Mouse (Mus musculus): ENCODE measurements around the gene Myl7. TPM values are rescaled to one million over a fixed set of nuclear protein-coding genes. Genes with fewer than 3 reads are reported as not detected.
"Not testable (repeated sequence)": the region's sequence is repeated elsewhere in the genome, so short reads cannot be mapped to it uniquely, and the experiment has no call there.

The Myl7 gene
- total RNA-seq, 2 experiments from 2014 or later, result not detected

DNA sequence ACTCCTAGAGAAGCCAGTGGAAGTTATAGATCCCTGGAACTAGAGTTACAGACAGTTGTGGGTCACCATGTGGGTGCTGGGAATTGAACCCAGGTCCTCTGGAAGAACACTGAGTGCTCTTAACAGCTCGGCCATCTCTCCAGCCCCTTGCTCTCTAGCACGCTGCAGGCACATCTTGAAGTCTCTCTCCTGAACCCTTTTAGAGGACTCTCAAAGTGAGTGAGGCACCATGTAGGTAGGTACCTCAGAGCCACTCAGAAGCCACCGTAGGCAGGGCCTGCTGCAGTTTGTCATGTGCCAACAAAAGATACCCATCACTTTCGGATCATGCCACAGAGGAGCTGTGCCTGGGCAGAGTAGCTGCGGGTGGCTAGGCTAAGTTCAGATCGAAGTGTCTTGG is 6.3 kb upstream of the Myl7 start:
- ATAC-seq (replicated peaks; ENCODE audit: low FRiP score, poor library complexity, severe bottlenecking), result no peak

DNA sequence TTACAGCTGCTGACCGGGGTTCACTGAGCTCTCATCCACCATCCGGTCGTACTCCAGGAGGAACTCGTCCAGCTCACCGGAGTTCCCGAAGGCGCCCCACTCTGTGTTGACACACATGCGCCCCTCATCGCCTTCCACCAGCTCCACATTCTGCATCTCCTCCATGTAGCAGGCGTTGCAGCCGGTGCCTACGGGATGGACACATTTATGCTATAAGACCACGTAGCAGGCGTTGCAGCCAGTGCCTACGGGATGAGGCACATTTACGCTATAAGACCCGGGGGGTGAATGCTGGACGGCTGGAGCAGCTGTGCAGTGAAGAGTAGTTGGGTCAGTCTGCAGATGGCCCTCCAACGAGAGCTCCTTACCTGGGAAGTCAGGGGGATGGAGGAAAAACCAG is 5.8 kb upstream of the Myl7 start:
- no peak for ATAC-seq (replicated peaks; ENCODE audit: low FRiP score, poor library complexity, severe bottlenecking)

DNA sequence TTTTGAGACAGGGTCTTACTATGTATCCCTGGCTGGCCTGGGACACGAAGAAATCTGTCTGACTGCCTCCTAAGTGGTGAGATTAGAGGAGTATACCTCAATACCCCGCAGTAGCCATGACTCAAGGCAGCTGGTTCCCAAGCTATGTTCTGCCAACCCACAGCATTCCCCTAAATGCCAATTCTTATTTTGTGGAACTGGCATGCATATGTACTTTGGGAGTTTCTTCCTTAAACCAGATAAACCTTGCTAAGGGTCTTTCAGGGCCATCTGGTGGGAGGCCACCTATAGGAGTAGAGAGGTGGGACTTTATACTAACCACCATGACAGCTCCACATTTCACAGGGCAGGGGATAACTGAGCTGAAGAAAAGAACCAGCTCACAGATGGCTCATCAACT is 5.3 kb upstream of the Myl7 start:
- no peak for ATAC-seq (replicated peaks; ENCODE audit: low FRiP score, poor library complexity, severe bottlenecking)

DNA sequence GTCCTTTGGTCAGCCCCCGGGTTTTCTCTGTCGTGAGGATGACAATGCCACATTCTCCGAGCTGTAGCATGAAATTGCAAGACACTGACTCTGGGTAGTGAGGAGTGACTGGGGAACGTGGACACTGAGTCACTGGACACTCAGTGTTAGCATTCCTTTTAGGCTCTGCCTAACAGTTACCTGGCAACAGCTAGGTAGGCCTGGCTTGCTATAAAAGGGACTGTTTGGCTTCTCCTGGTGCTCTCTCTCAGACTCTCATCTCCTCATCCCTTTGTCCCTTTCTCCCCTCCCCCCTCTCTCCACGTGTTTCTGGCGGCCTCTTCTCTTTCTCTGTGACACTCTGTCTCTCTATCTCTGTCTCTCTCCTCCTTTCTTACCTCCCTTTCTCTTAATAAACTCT is 3.8 kb upstream of the Myl7 start:
- ATAC-seq (replicated peaks; ENCODE audit: low FRiP score, poor library complexity, severe bottlenecking), result no peak

DNA sequence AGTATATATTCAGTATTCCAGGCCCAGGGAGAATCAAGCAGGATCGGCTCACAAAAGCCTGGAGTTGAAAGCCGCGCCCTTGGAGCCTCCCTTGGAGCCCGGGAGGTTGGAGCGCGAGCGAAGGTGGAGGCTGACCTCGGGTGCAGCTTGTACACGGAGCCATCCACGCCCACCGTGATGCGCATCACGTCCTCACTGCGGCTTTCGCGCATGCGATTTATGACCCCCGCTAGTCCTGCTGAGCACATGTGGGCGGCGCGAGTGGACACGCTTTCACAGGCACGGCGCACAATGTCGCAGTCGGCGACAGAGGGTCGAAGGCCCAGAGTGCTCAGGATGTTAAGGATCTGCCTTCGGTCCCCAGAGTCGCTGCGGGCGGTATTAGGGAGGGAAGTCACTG is 3.4 kb upstream of the Myl7 start:
- no peak for ATAC-seq (replicated peaks; ENCODE audit: low FRiP score, poor library complexity, severe bottlenecking)

DNA sequence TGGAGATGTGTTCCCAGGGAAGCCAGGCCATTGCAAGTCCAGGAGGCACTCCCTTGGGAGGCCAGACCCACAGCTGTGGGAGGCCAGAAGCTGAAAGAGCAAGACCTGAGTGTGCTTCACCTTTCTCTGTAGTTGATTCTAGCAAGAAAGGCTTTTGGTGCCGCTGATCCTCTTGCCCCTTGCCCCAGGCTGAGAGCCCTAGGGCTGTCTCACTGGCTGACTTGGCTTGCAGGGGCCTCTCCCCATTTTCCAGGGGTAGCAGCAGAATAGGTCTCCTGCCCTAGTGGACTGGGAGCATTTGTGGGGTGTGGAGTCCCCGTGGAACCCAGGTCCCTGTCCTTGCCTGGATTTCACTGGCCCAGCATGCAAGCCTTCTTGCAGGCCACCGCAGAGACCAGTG is 2.7 kb upstream of the Myl7 start:
- no peak for ATAC-seq (replicated peaks; ENCODE audit: low FRiP score, poor library complexity, severe bottlenecking)

DNA sequence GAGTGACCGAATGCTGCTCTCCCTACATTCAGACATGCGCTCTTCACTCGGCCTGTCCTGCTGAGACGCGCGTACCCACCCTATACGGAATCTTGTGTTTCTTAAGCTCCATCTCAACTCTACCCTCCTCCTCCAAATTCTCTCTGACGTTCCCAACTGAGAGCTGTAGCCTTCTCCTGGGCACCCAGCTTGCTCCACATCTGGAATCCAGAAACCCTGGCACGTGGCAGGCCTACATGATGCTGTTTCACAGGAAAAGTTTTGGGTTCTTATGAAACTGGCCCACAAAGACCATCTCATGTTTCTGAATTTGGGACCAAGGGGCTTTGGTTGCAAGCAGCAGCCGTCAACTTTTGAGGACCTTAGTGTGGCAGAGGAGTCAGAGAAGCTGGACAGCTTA is 704 bp upstream of the Myl7 start:
- ATAC-seq (replicated peaks; ENCODE audit: low FRiP score, poor library complexity, severe bottlenecking), result no peak

DNA sequence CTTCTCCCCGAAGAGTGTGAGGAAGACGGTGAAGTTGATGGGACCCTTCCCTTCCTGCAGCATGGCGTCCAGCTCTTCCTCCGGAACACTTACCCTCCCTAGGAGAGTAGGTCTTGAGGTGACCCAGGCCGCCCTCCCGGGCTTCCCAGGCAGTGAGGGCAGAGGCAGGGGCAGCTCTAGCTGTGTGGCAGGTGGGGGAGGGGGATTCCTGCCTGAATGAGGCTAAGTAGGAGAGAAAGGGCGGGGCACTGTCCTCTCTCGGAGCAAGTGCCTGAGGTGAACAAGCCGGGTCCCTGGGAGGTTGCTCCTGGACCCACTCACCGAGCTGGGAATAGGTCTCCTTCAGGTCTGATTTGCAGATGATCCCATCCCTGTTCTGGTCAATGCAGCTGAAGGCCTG is 743 bp downstream of the Myl7 start:
- no peak for ATAC-seq (replicated peaks; ENCODE audit: low FRiP score, poor library complexity, severe bottlenecking)

DNA sequence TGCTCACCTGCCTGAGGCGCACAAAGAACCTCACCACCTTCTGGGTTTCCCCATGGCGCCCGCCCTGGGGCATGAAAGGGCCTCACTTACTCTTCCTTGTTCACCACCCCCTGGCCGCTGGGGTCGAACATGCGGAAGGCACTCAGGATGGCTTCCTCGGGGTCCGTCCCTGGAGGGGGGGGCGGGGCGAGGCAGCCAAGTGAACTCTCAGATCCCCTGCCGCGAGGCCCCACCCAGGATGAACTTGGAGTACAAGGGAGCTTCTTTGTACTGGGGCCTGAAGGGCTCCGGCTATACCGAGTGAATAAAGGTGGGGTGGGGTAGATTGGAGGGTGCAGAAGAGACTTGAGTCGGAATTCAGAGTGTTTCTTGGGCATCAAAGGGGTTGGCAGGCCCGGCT is 1.4 kb downstream of the Myl7 start:
- no peak for ATAC-seq (replicated peaks; ENCODE audit: low FRiP score, poor library complexity, severe bottlenecking)

DNA sequence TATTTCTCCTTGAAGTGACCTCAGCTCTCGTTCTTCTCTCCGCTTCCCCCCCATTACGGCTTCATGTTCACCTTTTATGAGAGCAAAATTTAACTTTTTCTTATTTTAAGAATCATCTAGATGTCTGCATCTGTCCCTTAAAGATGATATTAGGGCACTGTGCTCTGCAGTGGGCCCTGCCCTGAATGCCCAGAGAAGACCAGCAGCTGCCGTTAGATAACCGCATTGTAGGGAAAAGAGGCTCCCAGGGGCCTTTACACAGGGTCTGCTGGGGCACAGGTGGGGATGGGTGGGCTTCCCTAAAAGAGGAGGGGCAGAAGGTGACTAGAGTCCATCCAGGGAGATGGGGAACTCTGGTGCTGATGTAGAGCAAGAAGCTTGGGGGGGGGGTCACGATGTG is 4.8 kb downstream of the Myl7 start:
- ATAC-seq (replicated peaks; ENCODE audit: low FRiP score, poor library complexity, severe bottlenecking), result no peak

DNA sequence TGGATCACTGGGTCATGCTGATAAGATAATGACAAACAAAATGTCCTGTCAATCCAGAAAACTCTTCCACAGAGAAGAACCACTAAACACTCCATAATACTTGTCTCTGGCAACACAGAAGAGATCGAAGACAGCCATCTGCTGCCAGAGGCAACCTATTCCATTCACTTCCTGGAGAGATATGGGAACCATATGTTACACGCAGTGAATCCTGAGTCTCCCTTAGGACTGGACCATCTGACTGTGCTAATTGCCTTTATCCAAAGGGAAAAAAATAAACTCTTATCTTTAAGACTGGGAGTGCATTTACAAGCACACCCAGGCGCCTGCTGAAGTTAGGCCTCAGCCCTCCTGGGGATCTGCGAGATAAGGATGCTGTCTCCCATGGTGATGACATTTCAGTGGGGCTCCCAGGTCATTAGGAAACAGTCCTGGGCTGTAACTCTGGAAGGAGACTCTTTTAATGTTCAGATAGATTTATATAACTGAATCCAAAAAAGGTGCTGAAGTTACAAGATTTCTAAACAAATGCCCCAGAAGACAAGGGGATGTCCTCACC is 5.7 kb downstream of the Myl7 start:
- ATAC-seq (replicated peaks; ENCODE audit: low FRiP score, poor library complexity, severe bottlenecking), result no peak

DNA sequence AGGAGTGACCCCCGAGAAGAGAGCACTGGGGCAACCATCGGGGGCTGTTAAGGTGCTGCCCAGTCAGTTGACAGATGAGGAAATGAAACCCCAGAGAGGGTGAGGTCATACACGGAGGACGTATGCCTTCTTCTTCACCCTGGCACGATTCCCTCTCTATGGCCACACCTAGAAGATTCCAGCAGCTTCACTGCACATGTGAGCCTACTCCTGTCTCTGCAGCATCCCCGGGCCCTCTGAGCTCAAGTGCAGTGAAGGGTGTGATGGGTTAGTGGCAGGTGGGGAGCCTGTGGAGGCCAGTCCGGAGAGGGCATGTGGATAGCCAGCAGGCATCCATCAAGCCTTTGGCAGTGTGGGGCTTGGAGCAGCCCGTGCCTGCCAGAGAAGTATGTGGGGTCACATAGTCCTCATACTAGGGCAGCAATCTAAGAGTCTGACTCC is 6.4 kb downstream of the Myl7 start:
- ATAC-seq (replicated peaks; ENCODE audit: low FRiP score, poor library complexity, severe bottlenecking), result no peak

DNA sequence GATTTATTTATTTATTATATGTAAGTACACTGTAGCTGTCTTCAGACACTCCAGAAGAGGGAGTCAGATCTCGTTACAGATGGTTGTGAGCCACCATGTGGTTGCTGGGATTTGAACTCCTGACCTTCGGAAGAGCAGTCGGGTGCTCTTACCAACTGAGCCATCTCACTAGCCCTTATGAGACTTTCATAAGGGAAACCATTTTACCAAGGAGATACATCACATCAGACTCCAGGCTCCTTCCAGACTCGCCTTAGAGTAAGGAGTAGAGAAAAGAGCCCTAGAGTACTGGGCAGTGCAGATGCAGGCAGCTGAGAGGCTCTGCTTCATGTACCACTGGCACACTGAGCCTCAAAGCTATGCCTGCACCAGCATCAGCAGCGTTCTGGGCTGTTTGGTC is 10.0 kb downstream of the Myl7 start:
- not testable (repeated sequence) for ATAC-seq (replicated peaks; ENCODE audit: low FRiP score, poor library complexity, severe bottlenecking)

DNA sequence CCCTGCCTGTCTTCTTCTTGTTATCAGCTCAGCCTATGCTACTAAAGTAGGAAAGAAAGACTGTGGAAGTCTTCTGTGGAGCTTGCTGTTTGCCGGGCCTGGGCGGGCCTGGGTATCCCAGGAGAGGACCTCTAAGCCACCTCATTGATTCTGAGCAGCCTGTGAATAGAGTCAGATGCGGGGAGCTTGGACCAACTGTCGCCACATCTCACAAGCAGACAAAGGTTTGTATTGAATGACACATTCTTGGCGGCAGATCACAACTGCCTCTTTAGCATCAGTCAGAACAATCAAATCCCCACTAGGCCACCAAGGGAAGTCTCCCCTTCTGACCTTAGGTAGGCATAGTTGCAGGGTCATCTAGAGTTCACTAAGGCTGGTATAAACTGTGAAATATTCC is 11.3 kb downstream of the Myl7 start:
- ATAC-seq (replicated peaks; ENCODE audit: low FRiP score, poor library complexity, severe bottlenecking), result no peak

DNA sequence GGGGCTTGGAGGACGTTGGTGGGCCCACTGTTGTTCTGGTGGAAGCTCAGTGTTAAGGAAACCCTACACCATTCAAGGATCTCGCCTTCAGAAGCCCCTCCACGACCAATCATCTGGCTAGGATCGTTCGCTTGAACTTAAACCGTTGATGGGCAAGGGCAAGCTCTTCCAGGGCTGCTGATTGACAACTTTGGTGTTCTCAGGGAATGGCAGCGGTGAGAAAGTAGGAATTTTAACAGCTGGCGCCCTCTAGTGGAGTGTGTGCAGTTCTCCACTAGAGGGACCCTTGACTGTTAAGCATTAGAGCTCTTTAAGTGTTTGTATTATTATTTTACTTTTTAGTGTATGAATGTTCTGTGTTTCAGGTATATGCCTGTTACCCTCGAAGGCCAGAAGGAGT is 12.4 kb downstream of the Myl7 start:
- ATAC-seq (replicated peaks; ENCODE audit: low FRiP score, poor library complexity, severe bottlenecking), result peak; percentile 68

DNA sequence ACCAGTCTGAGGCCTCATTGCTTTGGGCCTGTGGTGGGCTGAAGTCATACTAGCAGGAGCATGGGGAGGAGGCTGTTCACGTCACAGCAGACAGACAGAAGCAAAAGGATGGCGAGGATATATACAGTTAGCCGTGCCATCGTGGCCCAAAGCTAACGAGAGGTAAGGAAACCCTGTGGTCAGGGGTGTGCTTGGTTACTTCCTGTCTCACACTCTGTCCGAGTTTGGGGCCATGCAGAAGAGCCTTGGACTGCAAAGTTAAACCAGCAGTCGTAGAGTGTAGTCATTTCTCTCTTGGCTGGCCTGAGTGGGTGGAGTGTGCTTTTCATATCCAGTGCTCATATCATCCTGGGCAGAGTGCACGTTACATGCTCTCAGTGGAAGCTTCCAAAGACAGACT is 16.1 kb downstream of the Myl7 start:
- ATAC-seq (replicated peaks; ENCODE audit: low FRiP score, poor library complexity, severe bottlenecking), result no peak

DNA sequence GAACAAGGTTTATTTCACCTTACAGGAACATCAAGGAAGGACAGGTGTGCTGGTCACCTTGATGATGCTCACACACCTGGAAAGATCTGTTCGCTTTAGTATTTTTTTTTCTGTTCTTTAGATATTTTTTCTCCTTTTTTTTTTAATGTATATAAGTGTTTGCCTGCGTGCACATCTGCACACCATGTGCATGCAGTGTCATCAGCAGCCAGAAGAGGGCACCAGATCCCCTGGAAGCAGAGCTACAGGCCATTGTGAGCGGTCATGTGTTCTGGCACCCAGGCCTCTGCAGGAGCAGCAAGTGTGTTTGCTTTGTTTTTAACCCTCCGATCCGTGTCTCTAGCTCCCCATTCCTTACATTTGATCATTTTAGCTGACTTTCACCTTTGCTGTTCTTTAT is 18.7 kb downstream of the Myl7 start:
- ATAC-seq (replicated peaks; ENCODE audit: low FRiP score, poor library complexity, severe bottlenecking), result 0 out of 2 replicates have a peak, but pooled peaks have one; percentile 43

DNA sequence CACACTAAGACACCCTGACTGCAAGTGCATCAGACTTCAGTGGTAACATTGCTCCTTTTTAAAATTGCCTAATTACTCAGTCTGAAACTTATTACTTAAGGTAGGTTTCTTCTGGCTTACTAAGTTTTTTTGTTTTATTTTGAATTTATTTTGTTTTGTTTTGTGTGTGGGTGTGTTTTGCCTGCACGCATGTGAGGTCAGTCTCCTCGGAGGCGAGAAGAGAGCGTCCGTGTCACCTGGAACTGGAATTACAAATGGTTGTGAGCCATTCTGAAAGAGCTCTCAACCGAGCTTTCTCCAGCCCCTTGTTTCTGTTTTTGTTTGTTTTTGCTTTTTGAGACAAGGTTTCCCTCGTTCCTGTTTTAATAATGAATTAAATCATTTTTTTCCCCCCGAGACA is 19.9 kb downstream of the Myl7 start:
- no peak for ATAC-seq (replicated peaks; ENCODE audit: low FRiP score, poor library complexity, severe bottlenecking)

DNA sequence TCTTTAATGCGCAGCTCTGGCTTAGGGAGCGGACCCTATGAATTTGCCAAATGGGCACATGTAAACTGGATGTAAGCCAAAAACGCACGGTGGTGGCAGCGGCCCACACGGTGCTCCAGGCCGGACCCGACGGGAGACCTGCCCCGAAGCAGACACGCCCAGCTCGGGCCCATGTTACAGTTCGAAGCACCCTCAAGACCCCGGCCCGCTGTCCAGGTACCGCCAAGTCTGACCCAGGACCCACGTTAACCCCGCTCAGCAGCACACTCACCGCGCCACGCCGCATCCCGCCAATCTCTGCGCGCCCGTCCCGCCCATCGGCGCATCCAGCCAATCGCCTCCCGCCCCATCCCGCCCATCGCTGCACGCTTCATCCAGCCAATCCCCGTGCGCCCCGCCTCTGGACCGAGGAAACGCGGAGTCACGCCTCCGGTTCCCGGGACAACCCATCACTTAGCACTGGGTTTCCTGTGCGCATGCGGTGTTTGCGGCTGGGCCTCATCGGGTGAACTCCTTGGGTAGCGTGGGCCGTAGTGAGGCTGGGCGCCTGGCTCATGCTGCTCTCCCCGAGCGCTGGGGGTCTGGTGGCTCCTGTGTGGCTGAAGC is 20.6 kb downstream of the Myl7 start, which contains the start of gene Pold2:
TSS of gene Pold2 (minus strand) at position 372 of the 606 bp plus-strand sequence.
- peak; percentile 97 for ATAC-seq (replicated peaks; ENCODE audit: low FRiP score, poor library complexity, severe bottlenecking)

DNA sequence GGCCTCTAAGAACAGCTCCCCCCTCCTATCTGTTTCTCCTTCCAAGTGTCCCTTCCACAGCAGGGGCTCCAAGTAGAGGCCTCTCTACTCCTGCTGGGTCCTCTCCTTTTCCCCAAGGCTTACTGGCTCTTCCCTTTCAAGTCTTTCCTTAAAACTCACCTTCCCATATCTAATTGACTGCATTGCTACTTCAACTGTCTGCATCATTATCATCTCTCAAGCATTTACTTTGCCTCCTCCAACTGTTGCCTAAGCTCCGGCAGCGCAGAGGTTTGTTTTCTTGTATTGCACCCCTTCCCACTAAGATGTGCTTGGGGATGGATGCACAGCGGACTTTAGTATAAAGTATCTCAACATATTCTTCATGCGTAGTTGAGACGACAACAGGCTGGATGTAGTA is 21.2 kb downstream of the Myl7 start:
- no peak for ATAC-seq (replicated peaks; ENCODE audit: low FRiP score, poor library complexity, severe bottlenecking)

DNA sequence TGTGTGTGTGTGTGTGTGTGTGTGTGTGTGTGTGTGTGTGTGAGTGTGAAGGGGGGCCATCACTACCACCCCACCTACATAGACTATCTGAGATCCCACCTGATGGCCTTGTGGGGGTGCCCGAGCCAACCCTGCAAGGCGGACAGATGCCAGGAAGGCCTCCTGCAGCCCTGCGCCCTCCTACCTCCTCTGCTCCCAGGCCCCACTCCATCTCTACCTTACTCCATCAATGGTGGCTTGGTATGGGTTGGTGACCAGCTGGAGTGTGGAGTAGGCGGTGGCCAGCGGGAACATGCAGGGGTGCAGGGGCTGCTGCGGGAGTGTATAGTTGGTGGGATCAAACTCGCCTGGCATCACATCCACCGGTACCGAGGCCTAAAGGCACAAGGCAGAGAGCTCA is 25.4 kb downstream of the Myl7 start:
- ATAC-seq (replicated peaks; ENCODE audit: low FRiP score, poor library complexity, severe bottlenecking), result no peak

DNA sequence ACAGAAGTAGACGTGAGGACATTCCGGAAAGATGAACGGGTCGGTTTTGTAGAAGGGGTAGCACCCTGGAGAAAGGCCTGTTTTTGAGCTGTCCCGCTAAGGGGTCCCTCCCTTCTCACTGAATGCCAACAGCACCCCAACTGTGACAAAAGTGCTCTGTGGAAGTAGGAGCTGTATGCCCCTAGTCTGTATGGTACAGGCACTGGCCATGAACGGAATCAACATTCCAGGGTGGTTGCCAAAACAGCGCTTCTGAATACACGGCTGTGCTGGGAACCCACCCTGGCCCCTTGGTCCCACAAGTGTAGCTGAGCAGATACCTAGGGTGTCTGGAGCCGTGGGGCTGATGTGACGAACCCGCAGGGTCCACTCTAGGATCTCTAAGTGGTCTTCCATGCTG is 25.9 kb downstream of the Myl7 start:
- ATAC-seq (replicated peaks; ENCODE audit: low FRiP score, poor library complexity, severe bottlenecking), result no peak

All from erythroblast, adult 5-6 weeks (primary cell).